Mouse (Mus musculus): Measurements from ENCODE around the gene Spa17.

DNA sequence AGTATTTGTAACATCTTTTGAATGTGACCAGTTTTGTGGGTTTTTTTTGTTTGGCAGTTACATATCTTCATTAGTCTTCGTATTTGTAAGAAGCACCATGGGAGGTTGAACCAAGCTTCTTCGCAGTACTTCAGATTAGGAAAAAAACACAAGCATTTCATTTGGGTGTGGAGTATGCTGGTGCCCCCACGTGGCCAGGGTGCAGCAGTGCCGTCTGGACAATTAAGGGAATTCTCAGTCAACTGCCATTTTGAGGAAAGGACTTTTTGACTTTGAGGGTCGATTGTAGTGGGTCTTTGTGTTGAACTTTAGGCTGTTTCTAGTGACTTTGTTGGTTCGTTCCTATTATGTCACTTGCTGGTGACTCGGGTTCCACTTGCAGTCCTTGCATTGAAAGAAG, 22.8 kb upstream of the Spa17 start:
- TF ChIP-seq CTCF (IDR thresholded peaks at IDR 0.05; ENCODE audit: low read depth, low read length) (peak; percentile 86), POLR2A (IDR thresholded peaks at IDR 0.05; ENCODE audit: extremely low read depth, insufficient read depth, low read length) (no peak)

Measured in liver, adult 2 months (tissue).